Mouse (Mus musculus) B cell, adult 2 months (primary cell): ENCODE results near the gene Schip1.
A peak's percentile ranks its signal among the peaks of the same experiment; 100 is the strongest.
"Not testable (repeated sequence)": the region's sequence is repeated elsewhere in the genome, so short reads cannot be mapped to it uniquely, and the experiment has no call there.

Experiments
- DNase-seq, 2 experiments: peaks; one replicate each; pipeline ENCODE4 v3.0.0; 2022

Schip1 gene

DNA sequence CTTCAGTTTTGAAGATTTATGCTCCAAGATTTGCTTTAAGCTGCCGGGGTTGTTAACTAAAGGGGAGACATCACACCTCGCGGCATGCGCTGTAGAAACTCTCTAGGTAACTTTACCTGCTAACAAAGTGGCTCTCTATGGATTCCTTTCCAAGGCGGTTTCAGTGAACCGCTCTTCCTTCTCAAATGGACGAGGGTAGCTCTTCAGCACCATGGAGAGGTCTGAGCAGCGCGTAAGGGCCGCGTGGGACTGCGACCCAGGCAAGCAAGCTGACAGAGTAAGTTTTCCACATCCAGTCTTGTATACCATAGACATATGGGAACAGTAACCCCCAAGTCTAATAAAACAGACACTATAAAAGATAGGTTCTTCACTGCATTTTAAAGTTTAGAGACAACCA is at the start of gene Schip1:
TSS of gene Schip1 (plus strand) at position 72 of the 400 bp plus-strand sequence.
- DNase-seq: no peak

DNA sequence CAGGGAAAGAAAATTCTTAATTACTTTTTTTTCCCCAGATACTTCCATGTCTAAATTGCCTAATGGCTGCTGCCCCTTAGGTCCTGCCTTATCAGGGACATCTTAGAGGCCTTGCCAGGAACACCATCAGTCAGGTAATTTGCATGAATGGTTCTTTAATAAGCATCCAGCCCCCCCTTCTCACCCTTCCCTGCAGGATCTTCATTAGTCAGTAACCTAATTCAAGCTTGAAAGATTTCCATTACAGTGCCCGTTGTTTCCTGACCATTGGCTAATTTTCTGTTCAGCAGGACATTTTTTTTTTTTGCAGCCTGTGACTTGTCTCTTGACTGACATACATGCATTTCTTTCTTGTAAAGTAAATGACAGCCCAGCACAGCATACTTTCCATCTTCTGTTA is 48.8 kb upstream of the Schip1 start:
- no peak for DNase-seq

DNA sequence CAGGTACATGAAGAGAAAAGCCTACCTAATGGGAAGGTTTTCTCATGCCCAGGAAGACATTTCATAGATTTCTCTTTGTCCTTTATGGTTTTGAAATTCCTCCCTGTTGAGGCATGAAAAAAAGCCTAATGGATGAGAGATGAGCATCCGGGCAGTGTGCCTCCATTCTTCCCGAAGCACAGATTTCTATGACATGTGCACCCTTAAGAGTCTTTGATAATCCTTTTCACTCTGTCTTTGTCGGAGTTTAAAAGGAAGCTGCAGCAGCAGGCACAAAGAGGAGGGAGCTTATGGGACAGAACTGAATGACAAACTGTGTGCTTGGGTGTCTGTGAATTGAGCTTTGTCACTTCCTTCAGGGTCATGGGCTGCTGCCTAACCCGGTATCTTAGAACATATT is 45.2 kb upstream of the Schip1 start:
- no peak for DNase-seq

DNA sequence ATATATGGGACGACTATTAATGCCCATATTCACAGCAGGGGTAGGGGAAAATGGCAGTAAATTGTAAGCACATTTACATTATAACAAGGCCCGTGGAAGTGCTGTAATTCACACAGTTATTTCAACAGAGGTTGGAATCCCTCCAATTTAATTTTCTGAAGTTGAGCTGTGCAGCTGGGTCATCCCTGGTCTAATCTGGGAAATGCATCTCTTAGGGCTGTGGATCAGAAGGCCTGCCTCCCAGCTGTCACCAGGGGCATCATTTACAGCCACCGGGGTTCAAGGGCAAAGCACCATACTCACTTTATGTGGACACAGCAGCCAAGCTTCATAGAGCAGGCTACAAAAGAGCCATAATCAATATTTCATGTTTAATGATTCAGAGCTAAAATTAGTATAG is 28.5 kb upstream of the Schip1 start:
- no peak for DNase-seq

DNA sequence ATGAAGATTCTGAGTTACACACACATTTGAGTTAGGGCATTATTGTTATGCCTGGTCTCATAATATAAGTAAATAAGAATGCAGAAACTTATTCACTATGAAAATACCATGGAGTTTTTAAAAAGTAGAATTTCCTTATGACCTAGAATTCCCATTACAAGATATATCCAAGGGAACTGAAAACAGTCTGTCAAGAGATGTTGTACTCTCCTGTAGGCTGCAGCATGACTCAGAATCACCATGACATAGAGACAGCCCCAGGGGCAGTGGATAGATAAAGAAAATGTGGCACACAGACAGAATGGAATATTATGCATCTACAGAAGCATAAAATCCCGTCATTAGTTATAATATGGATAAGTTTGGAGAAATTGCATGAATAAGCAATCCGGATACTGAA is 21.7 kb upstream of the Schip1 start:
- DNase-seq: no peak

DNA sequence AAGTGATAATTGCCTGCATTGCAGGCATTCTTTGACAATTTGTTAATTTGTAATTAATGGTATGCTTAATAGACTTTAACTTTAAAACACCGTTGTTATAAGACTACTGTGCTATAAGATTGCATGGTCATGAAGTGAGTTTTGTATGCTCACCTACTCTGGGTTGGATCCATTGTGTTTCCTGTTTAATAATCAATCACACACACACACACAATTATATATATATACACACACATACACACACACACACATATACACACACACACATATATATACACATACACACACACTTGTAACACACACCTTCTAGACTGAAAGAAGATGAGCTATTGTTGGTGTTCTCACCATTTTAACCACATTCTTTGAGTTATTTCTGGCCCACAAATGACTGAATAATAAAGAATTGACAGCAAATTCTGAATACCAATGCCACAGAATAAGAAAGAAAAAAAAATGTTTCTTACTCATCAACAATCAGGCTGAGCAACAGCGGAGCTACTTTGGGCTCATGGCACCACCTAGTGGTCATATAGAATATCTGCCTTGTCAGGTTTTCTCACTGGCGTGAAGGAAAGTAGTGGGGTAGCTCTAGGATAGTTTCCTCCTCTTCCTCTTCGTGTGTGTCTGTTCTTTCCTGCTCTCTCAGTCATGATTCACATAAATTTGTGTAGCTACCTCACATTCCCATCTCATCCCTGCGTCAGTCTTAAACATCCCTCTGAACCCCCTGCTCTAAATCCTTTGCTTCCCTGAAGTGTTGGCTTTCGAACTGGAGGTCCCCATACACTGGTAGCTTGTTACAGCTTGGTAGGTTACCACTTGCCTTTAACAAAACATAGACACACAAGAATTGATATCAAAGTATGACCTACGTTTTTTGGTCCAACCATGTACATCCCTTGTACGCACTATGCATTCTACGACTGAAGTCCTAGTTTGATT is 18.9 kb upstream of the Schip1 start:
- peak; percentile 20 to 40 for DNase-seq

DNA sequence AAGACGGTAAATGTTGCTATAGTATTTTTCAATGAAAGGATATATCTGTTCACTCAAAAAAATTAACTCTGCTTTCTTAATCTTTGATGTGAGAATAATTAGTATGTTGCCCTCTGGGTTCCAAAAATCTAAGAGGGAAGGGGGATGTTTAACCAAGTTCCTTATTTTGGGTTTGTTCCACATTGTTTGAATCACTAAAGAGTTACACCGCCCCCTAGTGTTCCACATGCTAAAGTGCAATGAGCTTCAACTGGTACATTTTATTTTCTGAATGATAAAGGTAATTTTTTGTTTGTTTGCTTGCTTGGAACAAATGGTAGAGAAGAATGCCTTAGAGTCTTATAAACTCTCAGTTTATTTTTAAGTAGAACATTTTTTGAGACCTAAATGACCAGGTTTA is 11.1 kb upstream of the Schip1 start:
- peak; percentile 35 to 47 for DNase-seq

DNA sequence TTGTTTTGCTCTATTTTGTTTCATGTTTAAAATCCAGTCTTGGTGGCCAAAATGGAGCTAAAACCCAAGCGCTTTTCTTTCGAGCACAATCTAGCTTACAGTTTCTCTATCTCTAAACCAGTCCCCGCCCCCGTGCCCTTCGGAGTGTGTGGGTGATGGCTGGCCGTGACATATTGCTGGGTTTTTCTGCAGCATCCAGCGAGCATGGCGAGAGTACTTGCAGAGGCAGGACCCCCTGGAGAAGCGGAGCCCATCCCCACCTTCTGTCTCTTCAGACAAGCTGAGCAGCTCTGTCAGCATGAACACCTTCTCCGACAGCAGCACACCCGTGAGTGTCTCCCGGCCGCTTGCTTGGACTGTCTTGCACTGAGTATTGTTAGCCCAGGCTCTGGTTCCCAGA is 9.5 kb upstream of the Schip1 start:
- DNase-seq: no peak

DNA sequence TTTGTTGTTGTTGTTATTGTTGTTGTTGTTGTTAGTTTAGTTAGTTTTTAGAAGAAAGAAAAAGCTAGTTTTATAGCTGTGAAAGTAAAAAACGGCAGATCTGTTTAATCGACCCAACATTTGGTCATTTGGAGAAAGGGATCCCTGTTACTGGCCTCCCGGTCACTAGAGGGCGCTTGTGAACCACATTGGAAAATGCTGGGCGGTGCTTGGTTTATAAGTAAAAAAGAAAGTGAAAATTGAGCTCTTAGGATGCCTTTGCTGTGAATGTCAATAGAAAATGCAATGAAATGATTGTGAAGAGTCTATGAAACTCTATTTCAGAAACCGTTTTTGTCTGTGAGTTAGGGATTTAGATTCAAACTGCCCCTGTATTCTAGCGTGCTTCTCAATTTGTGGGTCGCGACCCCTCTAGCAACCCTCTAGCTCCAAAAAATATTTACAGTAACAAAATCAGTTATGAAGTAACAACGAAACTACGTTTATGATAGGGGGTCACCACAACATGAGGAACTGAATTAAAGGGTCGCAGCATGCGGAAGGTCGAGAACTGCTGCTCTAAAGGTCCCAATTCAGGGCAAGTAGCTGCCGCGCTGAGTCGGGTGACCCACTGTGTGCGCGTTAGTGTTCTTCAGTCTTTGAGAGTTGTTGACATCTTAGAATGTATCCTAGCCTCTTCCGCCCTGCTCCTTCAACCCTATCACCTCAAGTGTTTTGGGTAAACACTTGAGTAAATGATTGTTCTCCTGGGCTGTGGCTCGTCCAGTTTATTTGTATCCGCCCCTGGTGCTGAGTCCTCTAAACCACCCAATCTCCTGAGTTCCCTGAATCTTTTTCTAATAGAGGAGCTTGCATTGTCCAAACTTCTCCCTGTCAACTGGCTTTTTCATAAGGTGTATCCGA is 8.0 kb upstream of the Schip1 start:
- peak; percentile 72 to 76 for DNase-seq

DNA sequence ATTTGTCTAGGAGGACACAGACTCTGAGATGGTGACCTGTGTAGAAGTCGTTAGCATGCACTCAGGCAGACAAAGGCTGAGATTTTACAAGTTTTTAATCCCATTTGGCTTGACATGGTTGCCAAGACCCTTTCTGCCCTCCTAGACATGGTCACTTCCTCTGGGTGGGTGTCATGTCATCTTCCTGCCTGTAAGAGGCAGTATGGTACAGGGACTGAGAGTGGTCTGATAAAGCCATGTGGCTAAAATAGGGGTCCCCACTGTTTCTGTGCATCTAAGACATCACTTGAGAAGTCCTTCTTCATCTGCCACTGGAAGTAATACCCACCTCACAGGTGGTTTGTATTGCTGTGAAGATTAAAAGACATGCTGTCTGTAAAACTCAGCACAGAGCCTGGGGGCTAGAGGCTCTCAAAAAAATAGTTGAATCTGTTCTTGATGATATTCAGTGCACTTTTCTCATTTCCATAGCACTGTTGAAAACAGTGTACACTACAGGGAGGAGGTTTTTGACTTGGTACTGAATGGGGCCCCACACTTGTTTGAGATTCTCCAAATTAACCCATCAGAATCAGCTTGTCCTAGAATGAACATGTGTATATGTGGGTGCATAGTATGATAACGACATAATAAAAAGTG is 5.3 kb upstream of the Schip1 start:
- peak; percentile 2 to 4 for DNase-seq

DNA sequence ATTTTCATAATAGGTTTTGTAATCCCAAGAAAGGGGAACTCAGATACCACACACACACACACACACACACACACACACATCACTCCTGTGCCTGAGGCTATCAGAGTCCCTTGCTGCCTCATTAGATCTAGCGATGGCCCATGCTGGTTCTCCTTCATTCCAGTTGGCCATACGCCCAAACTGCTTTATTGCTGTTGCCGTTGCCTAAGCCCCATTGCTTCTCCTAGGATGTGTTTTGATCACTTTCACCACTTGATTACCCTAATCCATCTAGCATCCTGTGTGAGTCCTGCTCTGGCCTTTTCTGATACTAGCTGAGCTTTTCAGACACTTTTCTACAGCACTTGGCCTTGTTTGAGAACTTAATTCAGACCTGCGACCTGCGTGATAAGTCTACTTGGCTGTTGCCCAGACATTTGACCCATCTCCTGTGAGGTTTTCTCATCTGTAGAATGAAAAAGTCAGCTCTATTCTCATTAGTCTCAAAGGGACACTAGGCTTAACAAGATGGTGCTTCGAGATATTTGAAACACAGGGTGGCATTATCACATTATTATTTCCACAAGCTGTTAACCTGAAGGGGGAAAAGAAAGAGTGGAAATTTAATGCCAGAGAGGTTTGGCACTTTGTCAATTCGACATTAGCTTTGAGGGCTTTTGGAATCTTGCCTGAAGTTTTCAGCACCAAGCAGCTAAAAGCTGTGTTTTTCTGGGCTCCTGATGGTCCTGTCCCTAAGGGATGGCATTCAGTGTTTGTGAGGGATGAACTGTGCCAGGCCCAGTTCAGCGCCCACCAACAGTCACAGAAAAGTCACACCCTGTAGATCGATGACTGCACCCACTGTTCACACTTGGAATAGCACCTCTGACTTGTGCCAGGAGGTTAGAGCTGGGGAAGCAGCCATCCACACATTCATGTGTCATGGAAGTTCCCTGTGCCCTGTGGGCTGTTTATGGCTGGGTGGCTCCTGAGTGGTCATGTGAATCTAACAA is 7.1 kb downstream of the Schip1 start:
- DNase-seq: no peak

DNA sequence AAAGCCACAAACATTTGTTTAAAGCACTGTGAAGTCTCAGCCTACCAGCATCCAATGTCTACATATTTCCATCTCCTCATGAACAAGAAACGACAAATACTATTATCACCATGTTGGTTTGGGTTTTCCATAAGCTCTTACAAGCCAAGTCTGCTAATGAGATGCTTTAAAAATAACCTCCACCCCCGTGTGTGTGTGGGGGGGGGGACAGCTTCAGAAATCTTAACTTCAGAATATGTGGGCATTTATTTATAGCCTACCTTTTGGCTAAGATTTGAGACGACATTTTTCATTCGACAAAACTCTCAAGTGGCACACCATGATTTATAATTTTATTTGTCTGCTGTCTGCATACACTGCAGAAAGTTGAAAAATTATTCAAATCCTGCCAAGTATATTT is 12.8 kb downstream of the Schip1 start:
- DNase-seq: no peak

DNA sequence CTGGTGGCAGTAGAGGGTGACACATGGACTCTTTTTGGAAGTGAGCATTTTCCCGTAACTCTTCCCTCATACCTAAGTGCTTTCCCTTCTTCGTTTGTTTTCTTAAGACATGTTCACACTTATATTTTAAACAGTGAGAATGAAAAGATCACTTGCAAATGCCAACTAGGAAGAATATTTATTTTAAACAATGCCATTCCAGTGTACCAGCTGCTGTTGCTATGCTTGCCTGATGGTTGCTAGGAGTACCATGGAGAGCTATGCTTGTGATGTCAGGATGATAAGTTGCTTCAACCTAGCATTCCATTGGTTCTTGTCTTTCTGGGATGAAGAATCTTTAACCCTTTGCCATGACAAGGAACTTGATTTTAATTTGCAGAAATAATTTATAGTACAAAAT is 20.4 kb downstream of the Schip1 start:
- DNase-seq: no peak

DNA sequence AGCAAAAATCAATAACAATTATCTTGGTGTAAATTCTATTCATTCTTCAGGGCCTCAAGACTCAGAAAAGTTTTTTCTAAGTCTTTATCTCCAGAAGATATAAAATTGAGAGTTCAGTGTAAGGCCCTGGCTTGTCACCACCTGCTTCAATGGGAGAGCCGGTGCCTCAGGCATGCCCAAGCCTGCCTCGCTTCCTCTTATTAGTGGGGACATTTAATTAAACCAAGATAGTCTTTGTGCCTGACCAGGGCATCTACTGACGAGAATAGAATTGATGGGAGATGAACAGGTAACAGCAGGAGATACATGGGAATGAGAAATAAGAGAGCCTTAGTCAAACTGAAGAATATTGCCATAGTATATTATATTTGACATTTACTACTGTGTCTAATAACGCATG is 27.5 kb downstream of the Schip1 start:
- DNase-seq: no peak

DNA sequence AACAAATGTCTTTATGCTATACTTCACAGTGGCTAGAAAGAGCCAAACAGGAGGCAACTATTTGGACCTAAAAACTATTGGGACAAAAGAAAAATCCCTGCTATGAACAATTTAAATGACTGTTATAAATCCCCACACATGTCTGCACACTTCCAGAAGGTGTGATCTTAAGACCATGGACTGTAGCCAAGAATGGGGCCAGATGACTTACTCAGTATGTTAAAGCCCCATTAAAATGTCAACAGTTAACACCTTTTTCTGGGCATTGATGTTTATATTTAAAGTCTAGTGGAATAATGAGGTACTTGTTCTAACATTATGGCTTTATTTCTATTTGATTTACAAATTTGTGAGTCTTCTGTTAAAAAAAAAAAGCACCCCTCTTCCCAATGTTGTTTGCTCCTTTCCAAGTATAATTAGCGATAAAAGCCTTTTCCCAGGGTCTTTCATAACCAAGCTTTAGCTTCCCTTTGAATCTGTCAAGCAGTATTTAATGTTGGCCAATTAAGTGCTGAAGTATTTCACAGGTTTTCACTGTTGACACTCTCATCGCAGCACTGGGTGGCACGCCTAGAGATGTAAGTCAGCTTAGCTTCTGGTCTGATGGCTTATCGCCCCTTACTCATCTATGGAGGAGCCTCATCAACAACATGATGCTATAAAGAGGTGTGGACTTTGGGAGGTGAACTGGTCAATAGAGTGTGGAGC is 32.3 kb downstream of the Schip1 start:
- DNase-seq: no peak

DNA sequence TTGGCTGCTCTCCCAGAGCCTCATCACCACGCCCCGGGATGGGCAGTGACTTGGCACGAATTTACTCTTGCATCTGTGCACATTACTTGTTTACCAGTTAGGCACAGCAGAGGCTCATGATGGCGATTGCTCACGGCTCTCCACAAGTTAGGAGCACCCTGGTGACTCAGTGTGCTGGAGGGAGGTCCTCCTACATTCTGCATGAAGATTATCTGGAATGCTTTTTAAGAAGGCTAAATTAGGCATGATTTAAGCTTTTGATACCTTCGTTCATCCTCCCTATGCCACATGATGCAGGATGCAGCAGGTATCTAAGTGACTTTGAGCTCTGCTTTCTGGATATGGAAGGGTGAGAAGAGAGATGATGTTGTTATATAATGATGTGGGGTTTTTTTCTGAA is 35.0 kb downstream of the Schip1 start:
- not testable (repeated sequence) for DNase-seq

DNA sequence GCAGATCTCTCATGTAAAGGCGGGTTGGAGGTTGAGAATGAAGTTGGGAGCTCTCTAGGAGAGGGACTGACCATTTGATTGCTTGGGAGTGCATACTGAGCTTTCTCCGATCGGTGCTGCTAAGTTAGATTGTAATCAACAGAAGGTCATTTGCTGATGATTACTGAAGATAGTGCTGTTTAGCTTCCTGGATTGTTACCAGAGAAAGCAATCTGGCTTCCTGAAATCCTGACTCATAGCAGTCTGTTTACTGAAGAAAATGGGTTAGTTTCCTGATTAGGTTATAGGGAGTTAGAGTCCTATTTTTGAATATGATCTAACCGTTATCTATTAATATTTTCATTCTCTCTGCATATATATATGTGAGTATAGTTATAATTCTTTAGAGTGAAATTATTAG is 36.7 kb downstream of the Schip1 start:
- no peak for DNase-seq

DNA sequence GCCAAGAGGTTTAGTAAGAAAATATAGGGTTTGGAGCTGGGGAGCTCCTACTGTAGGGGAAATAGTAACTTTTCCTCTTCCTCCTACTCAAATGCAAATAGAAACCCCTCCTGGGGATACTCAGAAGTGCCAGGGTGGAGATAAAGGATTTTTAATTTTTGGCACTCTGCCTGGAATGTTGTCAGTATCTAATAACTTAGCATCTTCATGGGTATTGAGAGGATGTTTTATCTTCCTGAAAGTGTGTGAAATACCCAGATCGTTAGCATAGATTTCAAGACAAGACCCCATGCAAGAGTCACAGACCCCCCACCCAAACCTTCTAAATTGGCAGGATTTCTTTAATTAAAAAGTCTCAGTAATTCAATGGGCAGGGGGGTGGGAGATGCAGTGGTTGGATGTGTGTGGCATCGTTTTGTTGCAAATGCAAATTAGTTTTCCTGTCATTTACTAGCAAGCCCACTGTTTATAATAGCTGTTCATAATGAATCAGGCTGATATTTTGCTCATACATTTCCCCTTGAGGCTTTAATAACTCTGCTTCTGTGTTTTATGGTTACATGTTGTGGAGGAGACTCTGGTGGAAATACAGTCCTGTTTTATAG is 40.6 kb downstream of the Schip1 start:
- no peak for DNase-seq

DNA sequence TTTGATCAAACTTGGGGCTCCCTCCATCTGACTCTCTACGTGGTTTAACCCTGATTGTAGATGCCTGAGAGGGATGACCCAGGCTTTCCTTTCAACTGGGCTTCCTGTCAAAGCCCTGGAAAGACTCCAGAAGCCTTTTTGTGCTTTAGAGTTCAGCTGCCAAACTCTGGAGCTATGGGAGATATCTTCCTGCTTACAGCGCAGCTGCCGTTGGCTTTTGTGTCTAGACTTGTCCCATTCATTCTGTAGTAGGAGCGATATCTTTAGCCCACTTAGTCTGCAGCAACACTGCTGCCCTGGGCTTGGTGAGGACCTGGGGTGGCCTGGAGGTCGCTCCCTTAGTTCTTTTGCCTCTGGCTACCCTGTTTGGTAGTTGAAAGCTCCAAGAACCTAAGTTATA is 56.7 kb downstream of the Schip1 start:
- no peak for DNase-seq

DNA sequence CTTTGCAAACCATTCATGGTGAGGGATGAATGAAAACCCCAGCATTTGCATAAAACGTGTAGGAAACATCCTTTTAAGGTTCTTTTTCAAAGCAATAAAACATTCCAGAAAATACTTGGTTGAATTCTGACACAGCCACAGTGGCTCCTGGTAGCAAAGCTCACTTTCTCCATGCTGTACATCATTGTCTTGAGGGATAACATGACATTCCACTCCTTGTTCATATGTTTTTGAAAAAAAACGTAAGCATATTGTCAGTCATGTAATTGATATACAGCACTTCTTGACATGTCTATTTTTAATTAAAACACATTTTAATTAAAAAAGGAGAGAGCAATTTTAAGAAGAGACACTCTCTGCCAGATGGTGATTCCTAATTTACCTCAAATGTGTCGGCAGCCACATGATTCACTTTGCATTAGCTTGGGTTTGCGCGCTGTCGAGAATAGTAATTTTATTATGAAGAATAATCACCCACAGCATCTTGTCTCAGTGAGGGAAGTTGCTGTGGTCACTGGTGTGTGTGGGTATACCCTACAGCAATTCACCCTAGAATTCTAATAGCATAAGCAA is 61.8 kb downstream of the Schip1 start:
- DNase-seq: no peak

DNA sequence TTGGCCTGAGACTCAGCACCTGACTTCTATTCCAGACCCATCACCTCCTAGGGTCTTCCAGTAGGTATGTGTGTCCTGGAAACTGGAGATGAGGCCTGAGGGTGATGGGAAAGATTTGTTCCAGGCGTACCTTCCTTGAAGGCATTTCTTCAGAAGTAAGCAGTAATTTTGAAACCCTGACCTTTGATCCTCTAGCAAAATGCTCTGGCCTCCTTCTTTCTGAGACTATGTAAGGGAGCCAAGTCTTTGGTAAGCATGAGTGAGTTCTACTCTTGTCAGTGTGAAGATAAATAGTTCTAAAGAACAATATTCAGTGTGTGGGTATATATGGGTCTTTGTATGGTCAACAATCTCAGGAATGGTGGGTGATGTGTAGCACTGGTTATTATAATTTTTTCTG is 65.8 kb downstream of the Schip1 start:
- no peak for DNase-seq
